Mouse (Mus musculus) intestine, postnatal 0 days (tissue): Measurements from ENCODE around the gene Thrap3. TPM values are rescaled to one million over a fixed set of nuclear protein-coding genes. Genes with fewer than 3 reads are reported as not detected.
A peak's percentile ranks its signal among the peaks of the same experiment; 100 is the strongest.

Source experiments
- ATAC-seq: fragments of 200-750 bp; cut with Nextera tagmentation; 2 replicates; pipeline ENCODE4 v1.8.0; 2017; ENCODE audit warnings: mild to moderate bottlenecking, moderate TSS enrichment, moderate library complexity
- H3K27ac ChIP-seq: fragments of 300-500 bp; sonication (generic); 2 replicates; pipeline ENCODE4 v1.5.1; 2014; ENCODE audit warnings: mild to moderate bottlenecking, low read depth, low read length, moderate library complexity
- H3K27me3 ChIP-seq: fragments of 300-500 bp; sonication (generic); replicated peaks from 2 replicates; pipeline ENCODE4 v1.6.1; 2014; ENCODE audit warnings: low read length, mixed read lengths; ENCODE audit not compliant: control insufficient read depth, insufficient read depth
- H3K36me3 ChIP-seq: fragments of 300-500 bp; sonication (generic); 2 replicates; pipeline ENCODE4 v1.6.1; 2014; ENCODE audit warnings: mild to moderate bottlenecking, moderate library complexity; ENCODE audit not compliant: control insufficient read depth, insufficient read depth
- H3K4me1 ChIP-seq: fragments of 300-500 bp; sonication (generic); replicated peaks from 2 replicates; pipeline ENCODE4 v1.6.1; 2014; ENCODE audit warnings: antibody characterized with exemption, low read length, mixed read lengths; ENCODE audit not compliant: control insufficient read depth, insufficient read depth
- H3K4me2 ChIP-seq: fragments of 300-500 bp; sonication (generic); replicated peaks from 2 replicates; pipeline ENCODE4 v1.6.1; 2014; ENCODE audit warnings: low read depth, mild to moderate bottlenecking, moderate library complexity
- H3K4me3 ChIP-seq: fragments of 300-500 bp; sonication (generic); 2 replicates; pipeline ENCODE4 v1.5.1; 2014; ENCODE audit warnings: low read depth, low read length
- H3K9ac ChIP-seq: fragments of 300-500 bp; sonication (generic); 2 replicates; pipeline ENCODE4 v1.6.1; 2014; ENCODE audit warnings: mild to moderate bottlenecking, low read depth, low read length
- H3K9me3 ChIP-seq: fragments of 300-500 bp; sonication (generic); 2 replicates; pipeline ENCODE4 v1.6.1; 2016; ENCODE audit warnings: mixed run types; ENCODE audit not compliant: control insufficient read depth
- CTCF ChIP-seq: sonication (generic); IDR thresholded peaks from 2 replicates; pipeline ENCODE4 v1.5.1; 2016; ENCODE audit warnings: low read depth, mild to moderate bottlenecking, control low read depth, antibody characterized with exemption, moderate library complexity
- WGBS: fragments of 180-500 bp; shearing (Covaris S2); extraction: QIAGEN DNeasy Blood & Tissue Kit; methylation state at CpG from one replicate; pipeline ENCODE4 v1.1.7; 2014; 5-methylcytosine and 5-hydroxymethylcytosine counted together
- polyA plus RNA-seq: library from polyadenylated mRNA; unstranded; fragments of >200 nt; fragmentation: Nextera tagmentation; extraction: Ambion mirVana; gene quantifications from 2 replicates; pipeline ENCODE4 v1.2.1, GENCODE M21; 2015

Gene Thrap3
- polyA plus RNA-seq, 1 experiment from 2014 or later = 56.7 TPM

DNA sequence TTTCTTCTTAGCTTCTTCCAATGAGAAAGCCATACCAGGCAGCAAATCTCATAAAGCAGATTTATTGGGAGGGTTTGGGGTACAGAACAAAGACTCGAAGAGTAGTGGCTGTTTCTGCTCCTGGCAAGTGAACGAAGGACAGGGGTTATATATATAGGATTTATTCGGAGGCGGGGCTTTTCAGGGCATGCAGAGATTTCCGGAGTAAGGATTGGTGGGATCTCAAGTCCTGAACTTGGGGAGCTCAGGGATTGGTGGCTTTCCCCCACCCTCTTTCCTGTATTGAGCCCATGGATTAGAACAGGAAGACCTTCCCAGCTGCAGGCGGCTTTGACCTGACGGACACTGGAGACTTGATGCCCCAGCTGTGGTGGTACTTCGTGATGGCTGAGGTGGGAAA, 1.5 kb upstream of the Thrap3 start:
- Histone ChIP-seq H3K4me3 (no peak overlapping the region), H3K9ac (no peak overlapping the region), H3K4me2 (no peak overlapping the region), H3K9me3 (no peaks in the 10 kb centered on the region), H3K4me1 (peaks cover 7% of the 10 kb centered on the region), H3K27ac (no peak overlapping the region), H3K36me3 (0 out of 2 replicates have a peak, but pooled peaks cover 3% of the 10 kb centered on the region), H3K27me3 (no peaks in the 10 kb centered on the region)
- ATAC-seq = no peak
- no peak for TF ChIP-seq CTCF
- WGBS = 81% methylated on average over 8 of the region's 8 CpGs

DNA sequence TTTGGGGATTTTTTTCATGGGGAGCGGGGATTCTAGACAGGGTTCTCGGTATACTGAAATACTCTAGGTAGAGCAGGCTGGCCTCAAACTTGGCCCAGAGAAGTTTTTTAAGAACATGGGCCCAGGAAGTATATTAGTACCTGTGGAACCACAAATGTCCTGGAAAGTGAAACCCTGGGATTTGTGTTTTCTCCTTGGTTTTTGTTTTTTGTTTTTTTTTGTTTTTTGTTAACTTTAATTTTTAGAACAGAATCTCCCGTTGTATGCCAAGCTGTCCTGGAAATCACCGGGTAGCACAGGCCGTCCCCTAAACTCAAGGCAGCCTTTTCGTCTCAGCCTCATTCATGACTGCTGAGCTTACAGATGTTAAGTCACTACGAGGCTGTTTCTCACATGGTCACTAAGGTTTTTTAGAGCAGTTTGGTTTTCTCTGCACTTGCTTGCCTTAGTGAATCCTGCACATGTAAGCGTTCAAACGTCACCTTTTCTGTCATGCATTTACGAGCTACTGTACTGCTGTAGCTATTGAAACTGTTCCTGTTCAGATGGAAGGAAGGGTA, 856 bp upstream of the Thrap3 start:
- 72% methylated on average over 10 of the region's 10 CpGs for WGBS
- ATAC-seq = no peak
- no peak for TF ChIP-seq CTCF
- peaks cover 7% of the 10 kb centered on the region for H3K4me1 ChIP-seq
- H3K27ac ChIP-seq = peak overlapping the region; percentile 98
- H3K9ac ChIP-seq = peak overlapping the region; percentile 85; the same call in 1 of the 2 replicates
- peak overlapping the region; percentile 81; the same call in 1 of the 2 replicates for H3K4me3 ChIP-seq
- H3K9me3 ChIP-seq = no peaks in the 10 kb centered on the region
- H3K36me3 ChIP-seq = peaks cover 3% of the 10 kb centered on the region; the same call in 1 of the 2 replicates
- peak overlapping the region; percentile 71 for H3K4me2 ChIP-seq
- no peaks in the 10 kb centered on the region for H3K27me3 ChIP-seq

DNA sequence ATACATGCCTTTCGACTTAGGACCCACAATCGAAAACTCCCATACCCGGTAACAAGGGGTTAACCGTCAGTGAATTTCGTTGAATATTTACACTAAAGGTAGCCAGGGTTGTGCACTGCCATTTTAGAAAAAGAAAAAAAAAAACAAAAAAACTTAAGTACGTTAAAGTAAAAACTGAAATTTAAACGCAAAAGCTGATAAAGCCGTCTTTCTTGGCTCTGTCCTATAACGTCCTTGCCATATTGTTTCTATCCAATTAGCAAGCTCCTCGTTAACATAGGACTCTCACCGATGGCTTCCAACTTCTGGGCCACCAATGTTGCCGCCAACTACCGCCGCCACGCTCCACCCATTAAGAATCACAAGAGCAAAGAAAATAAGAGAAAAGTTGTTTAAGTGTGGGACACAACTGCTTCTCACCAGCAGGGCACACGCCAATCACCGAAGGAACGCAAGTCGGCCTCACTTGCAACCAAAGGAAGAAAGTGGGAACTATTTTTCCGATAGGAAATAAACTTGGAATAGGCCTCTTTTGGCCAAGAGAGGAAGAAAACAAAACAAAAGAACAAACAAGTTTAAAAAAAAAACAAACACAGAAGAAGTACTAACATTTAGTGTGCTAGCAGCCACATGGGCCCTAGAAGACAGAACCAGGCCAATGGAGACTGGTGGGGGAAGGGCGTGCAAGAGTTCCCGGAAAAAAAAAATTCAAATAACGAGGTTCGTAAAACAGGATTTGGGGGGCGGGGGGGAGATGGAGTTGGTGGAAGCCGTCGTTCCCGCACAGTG, 852 bp downstream of the Thrap3 start:
- Histone ChIP-seq H3K36me3 (peaks cover 3% of the 10 kb centered on the region; the same call in 1 of the 2 replicates), H3K9me3 (no peaks in the 10 kb centered on the region), H3K9ac (peak overlapping the region; percentile 85), H3K4me3 (peak overlapping the region; percentile 81), H3K4me1 (peaks cover 7% of the 10 kb centered on the region), H3K27ac (peak overlapping the region; percentile 98), H3K4me2 (peak overlapping the region; percentile 71), H3K27me3 (no peaks in the 10 kb centered on the region)
- ATAC-seq = peak; percentile 3; the same call in 1 of the 2 replicates
- TF ChIP-seq CTCF = peak; percentile 60
- WGBS = under 1% methylated on average over 28 of the region's 28 CpGs

DNA sequence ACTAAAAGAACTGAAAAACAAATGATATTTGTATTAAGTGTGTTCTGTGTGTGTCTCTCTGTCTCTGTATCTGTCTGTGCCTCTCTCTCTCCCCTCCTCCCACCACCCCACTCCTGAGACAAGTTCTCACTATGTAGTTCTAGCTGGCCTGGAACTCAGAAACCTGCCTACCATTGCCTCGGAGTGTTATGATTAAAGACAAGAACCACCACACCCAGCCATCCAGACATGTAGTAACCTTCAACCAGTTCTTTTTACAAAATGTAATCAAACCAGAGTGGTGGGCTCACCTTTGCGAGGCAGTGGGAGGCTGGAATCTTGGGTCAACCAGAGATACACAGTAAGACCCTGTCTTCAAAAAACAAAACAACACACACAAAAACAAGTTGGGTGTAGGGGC, 1.9 kb downstream of the Thrap3 start:
- 11% methylated on average over 2 of the region's 2 CpGs for WGBS
- Histone ChIP-seq H3K36me3 (peaks cover 3% of the 10 kb centered on the region; the same call in 1 of the 2 replicates), H3K27ac (no peak overlapping the region)

DNA sequence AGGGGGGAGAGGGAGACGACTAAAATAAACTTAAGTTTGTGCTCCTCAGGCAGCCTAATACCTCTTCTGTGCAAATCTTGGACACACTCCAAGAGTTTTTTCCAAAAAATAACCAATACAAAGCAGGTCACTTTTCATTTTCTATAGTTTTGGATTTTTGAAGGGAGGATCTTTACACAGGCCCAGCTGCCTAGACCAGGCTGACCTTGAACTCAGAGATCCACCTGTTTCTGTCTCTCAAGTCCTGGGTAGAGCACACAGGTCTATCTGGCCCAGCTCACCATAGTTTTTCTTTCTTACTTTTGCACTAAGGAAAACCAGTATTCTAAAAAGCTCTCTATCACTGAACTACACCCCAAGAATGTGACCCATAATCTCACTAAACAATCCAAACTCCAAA, 2.5 kb downstream of the Thrap3 start:
- Histone ChIP-seq H3K4me3 (peak overlapping the region; percentile 81), H3K4me1 (peaks cover 7% of the 10 kb centered on the region), H3K27me3 (no peaks in the 10 kb centered on the region), H3K4me2 (peak overlapping the region; percentile 71), H3K9me3 (no peaks in the 10 kb centered on the region), H3K27ac (no peak overlapping the region), H3K9ac (no peak overlapping the region; the same call in 1 of the 2 replicates), H3K36me3 (peaks cover 3% of the 10 kb centered on the region; the same call in 1 of the 2 replicates)
- no peak for ATAC-seq
- 18% methylated on average over 1 of the region's 1 CpGs for WGBS
- no peak for TF ChIP-seq CTCF

More for the DNA sequence above, 1.9 kb downstream of the Thrap3 start:
- peak overlapping the region; percentile 71 for H3K4me2 ChIP-seq
- H3K9ac ChIP-seq = peak overlapping the region; percentile 85
- peaks cover 7% of the 10 kb centered on the region for H3K4me1 ChIP-seq
- H3K9me3 ChIP-seq = no peaks in the 10 kb centered on the region
- no peak for ATAC-seq
- no peaks in the 10 kb centered on the region for H3K27me3 ChIP-seq
- TF ChIP-seq CTCF = no peak
- peak overlapping the region; percentile 81 for H3K4me3 ChIP-seq

DNA sequence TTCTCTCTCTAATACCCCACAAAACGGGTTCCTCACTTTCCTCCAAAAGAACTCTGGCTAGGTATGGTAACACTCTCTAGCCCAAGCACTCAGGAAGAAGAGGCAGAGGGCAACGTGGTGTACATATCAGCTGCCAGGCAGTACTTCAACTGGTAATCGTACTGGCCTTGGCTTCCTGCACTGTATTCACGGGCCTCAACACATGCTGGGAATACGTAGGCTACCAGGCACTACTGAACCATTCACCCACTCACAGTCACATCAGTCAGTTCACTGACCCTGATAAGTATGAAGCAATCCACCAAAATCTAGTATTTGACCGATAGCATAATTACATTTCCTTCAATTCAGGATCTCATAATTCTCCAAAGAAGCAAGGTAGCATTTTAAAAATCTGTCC, 3.0 kb downstream of the Thrap3 start:
- H3K4me1 ChIP-seq = peaks cover 7% of the 10 kb centered on the region
- no peaks in the 10 kb centered on the region for H3K9me3 ChIP-seq
- 31% methylated on average over 6 of the region's 6 CpGs for WGBS
- no peak overlapping the region for H3K9ac ChIP-seq
- no peak overlapping the region for H3K4me3 ChIP-seq
- peaks cover 4% of the 10 kb centered on the region for H3K36me3 ChIP-seq
- H3K27ac ChIP-seq = no peak overlapping the region; the same call in 1 of the 2 replicates
- H3K4me2 ChIP-seq = peak overlapping the region; percentile 71
- ATAC-seq = no peak
- TF ChIP-seq CTCF = no peak
- H3K27me3 ChIP-seq = no peaks in the 10 kb centered on the region
